ENCODE assay signal across 8 mouse cellular contexts in the genomic region with DNA sequence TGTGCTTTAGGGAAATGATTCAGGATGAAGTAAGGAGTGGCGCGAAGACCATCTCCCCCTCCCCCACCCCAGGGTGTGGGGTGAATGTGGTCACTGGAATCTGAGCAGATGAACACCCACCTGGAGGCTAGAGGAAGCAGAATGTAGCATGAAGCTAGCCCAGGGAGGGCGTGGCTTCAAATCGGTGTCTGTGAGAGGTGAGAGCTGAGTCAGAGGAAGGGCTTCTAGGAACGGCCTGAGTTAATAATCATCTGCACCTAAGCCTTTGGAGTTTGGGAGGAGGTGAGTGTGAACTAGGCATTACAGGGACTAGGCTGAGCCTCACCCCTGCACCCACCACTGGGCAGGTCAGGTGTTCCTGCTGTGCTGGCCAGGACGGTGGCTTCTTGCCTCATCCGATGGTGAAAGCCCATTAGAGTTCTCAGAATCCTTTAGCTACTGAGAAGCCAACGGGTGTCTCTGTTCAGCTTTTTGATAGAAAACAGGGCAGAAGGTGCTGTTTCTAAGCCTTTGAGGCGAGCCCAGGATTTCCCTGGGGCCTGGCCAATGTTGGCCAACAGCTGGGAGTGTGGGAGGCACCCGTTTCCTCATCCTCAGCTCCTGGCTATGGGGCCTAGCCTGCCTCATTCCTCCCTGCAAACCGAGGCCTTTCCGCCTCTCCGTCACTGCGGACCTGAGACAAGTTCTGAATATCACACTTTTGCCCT. TPM values are rescaled to one million over a fixed set of nuclear protein-coding genes. Genes with fewer than 3 reads are reported as not detected.
DNase-seq lines count a peak whose midpoint lies in the region; ATAC-seq lines count a peak whose summit lies in the region.

No protein-coding gene starts in this region.

- DNase-seq in urinary bladder, postnatal 14 days (ENCODE audit: low spot score), result peak; percentile 31
- no peak for DNase-seq in urinary bladder, adult 18-20 months (ENCODE audit: low spot score in 2 of 2)
- DNase-seq in heart, postnatal 25 days (ENCODE audit: low spot score), result peak; percentile 21
- no peak for DNase-seq in liver, embryonic 13.5 days
- no peak for DNase-seq in thymus, postnatal 36 days
- DNase-seq in cerebellum, adult 11 months, result no peak

- no peaks in the 10 kb centered on the region for H3K9me3 ChIP-seq in liver, embryonic 13.5 days (replicated peaks)

- H3K9ac ChIP-seq in liver, embryonic 13.5 days, result peak overlapping the region; percentile 59

- peak overlapping the region; percentile 57 for H3K4me2 ChIP-seq in liver, embryonic 13.5 days

- no peaks in the 10 kb centered on the region for H3K27me3 ChIP-seq in liver, embryonic 13.5 days

- H3K4me3 ChIP-seq in liver, embryonic 13.5 days (replicated peaks), result peak overlapping the region; percentile 29

- peak; percentile 8; the same call in 1 of the 2 replicates for ATAC-seq in liver, embryonic 13.5 days (ENCODE audit: low read depth)
- no peak for ATAC-seq in CD4-positive, CD25-positive, alpha-beta regulatory T cell, adult 4 months
- no peak for ATAC-seq in megakaryocyte-erythroid progenitor cell, adult 5-6 weeks (replicated peaks; ENCODE audit: low FRiP score, low TSS enrichment, poor library complexity, severe bottlenecking)

- peak overlapping the region; percentile 95 for H3K27ac ChIP-seq in liver, embryonic 13.5 days

- H3K36me3 ChIP-seq in liver, embryonic 13.5 days, result no peaks in the 10 kb centered on the region

- intact Hi-C loops in heart, postnatal 25 days (cut with DNase I), result no loop called here

- 57% methylated on average over 14 of the region's 14 CpGs for WGBS in liver, embryonic 13.5 days (ENCODE audit: insufficient replicate concordance)

- peaks cover 100% of the 10 kb centered on the region for H3K4me1 ChIP-seq in liver, embryonic 13.5 days (replicated peaks)

RNA-seq across cellular contexts. Expression of a gene that starts 11.8 kb away (rescaled TPM):
- total RNA-seq in heart, postnatal 25 days (2021), result not detected
- not detected in 2 replicates for polyA plus RNA-seq in liver, embryonic 13.5 days (2015; fragmentation: Nextera tagmentation; extraction: Ambion mirVana)
- polyA plus RNA-seq in CD4-positive, CD25-positive, alpha-beta regulatory T cell, adult 4 months (2017; shearing (Covaris generic)), result not detected
- not detected in 2 replicates for total RNA-seq in megakaryocyte-erythroid progenitor cell, adult 5-6 weeks (2014; fragmentation: Nextera tagmentation)
- not detected in 2 replicates for total RNA-seq in megakaryocyte-erythroid progenitor cell, adult 5-6 weeks (2017)

RNA-seq across cellular contexts. Expression of a gene that starts 28.2 kb away (rescaled TPM):
- not detected for total RNA-seq in heart, postnatal 25 days (2021)
- polyA plus RNA-seq in liver, embryonic 13.5 days (2015; fragmentation: Nextera tagmentation; extraction: Ambion mirVana), result not detected in 2 replicates
- not detected for polyA plus RNA-seq in CD4-positive, CD25-positive, alpha-beta regulatory T cell, adult 4 months (2017; shearing (Covaris generic))
- not detected in 2 replicates for total RNA-seq in megakaryocyte-erythroid progenitor cell, adult 5-6 weeks (2014; fragmentation: Nextera tagmentation)
- not detected in 2 replicates for total RNA-seq in megakaryocyte-erythroid progenitor cell, adult 5-6 weeks (2017)

RNA-seq across cellular contexts. Expression of a gene that starts 52.2 kb away (rescaled TPM):
- total RNA-seq in heart, postnatal 25 days (2021), result 10 to 100 TPM; 19.8 to 20.0 TPM
- polyA plus RNA-seq in liver, embryonic 13.5 days (2015; fragmentation: Nextera tagmentation; extraction: Ambion mirVana), result 53.6 and 66.0 TPM in 2 replicates
- polyA plus RNA-seq in CD4-positive, CD25-positive, alpha-beta regulatory T cell, adult 4 months (2017; shearing (Covaris generic)), result 10 to 100 TPM; 26.6 to 31.7 TPM
- 112 and 118 TPM in 2 replicates for total RNA-seq in megakaryocyte-erythroid progenitor cell, adult 5-6 weeks (2014; fragmentation: Nextera tagmentation)
- total RNA-seq in megakaryocyte-erythroid progenitor cell, adult 5-6 weeks (2017), result 315 and 336 TPM in 2 replicates

RNA-seq across cellular contexts. Expression of a gene that starts 52.3 kb away (rescaled TPM):
- not detected for total RNA-seq in heart, postnatal 25 days (2021)
- polyA plus RNA-seq in liver, embryonic 13.5 days (2015; fragmentation: Nextera tagmentation; extraction: Ambion mirVana), result not detected in 2 replicates
- under 1 TPM; 0.43 to 0.44 TPM for polyA plus RNA-seq in CD4-positive, CD25-positive, alpha-beta regulatory T cell, adult 4 months (2017; shearing (Covaris generic))
- total RNA-seq in megakaryocyte-erythroid progenitor cell, adult 5-6 weeks (2014; fragmentation: Nextera tagmentation), result 0.52 TPM in 1 of 2 replicates, not detected in the other
- not detected in 2 replicates for total RNA-seq in megakaryocyte-erythroid progenitor cell, adult 5-6 weeks (2017)

Comparison
In these comparisons a context has a peak if more than half of its experiments do, and no peak if none do; other contexts are left out.
1. DNase-seq: peak in urinary bladder, postnatal 14 days (single experiment) and heart, postnatal 25 days (single experiment); none in urinary bladder, adult 18-20 months (0 of 2), liver, embryonic 13.5 days (single experiment), thymus, postnatal 36 days (0 of 2) and cerebellum, adult 11 months (single experiment).
2. RNA of a gene that starts 52.2 kb away (total RNA-seq): 112 to 336 TPM in megakaryocyte-erythroid progenitor cell, adult 5-6 weeks; 19.8 to 20.0 TPM in heart, postnatal 25 days; every median in the first group is over 4 times any median in the second.